Mouse (Mus musculus): ENCODE data around the gene Shc4. TPM values are rescaled to one million over a fixed set of nuclear protein-coding genes. Genes with fewer than 3 reads are reported as not detected.

The Shc4 gene
- total and polyA plus RNA-seq, 3 experiments: 0.21 to 1.1 (median 0.37) TPM

GRCm38 (mm10) chr2:125624127-125624685, 99.7 kb downstream of the Shc4 start:
- TF ChIP-seq MAZ (IDR thresholded peaks at IDR 0.05; ENCODE audit: low read depth, low read length): no peak
- no peak for TF ChIP-seq PAX5 (IDR thresholded peaks at IDR 0.05; ENCODE audit: low read length)
- TF ChIP-seq JUN (IDR thresholded peaks at IDR 0.05; ENCODE audit: insufficient read depth, low read depth, low read length): no peak
- TF ChIP-seq SIN3A (IDR thresholded peaks at IDR 0.05; ENCODE audit: low read length): peak; percentile 38; the same call in 1 of the 2 replicates
- TF ChIP-seq RCOR1 (conservative IDR thresholded peaks at IDR 0.05; ENCODE audit: low read depth, low read length): no peak
- no peak for TF ChIP-seq POLR2AphosphoS2 (IDR thresholded peaks at IDR 0.05; ENCODE audit: low read depth, low read length)
- TF ChIP-seq UBTF (IDR thresholded peaks at IDR 0.05; ENCODE audit: low read depth, low read length): no peak
- TF ChIP-seq ZNF384 (IDR thresholded peaks at IDR 0.05; ENCODE audit: low read depth, low read length): no peak
- no peak for TF ChIP-seq ZC3H11A (IDR thresholded peaks at IDR 0.05; ENCODE audit: low read depth, low read length)
- TF ChIP-seq ZKSCAN1 (IDR thresholded peaks at IDR 0.05; ENCODE audit: borderline replicate concordance, low read depth, low read length): no peak
- peak; percentile 48 for TF ChIP-seq MXI1 (IDR thresholded peaks at IDR 0.05; ENCODE audit: low read depth, low read length)
- peaks cover 6% of the 10 kb centered on the region for H3K27me3 ChIP-seq (replicated peaks)
- dilution Hi-C loops (cut with MboI; ENCODE audit: extremely low pct_ligation_motif_present, extremely low pct_unique_long_range_greater_than_20kb, low sequenced_read_pairs) (no loop called here), in situ Hi-C loops (cut with MboI; ENCODE audit: low pct_ligation_motif_present, low pct_unique_long_range_greater_than_20kb, low sequenced_read_pairs) (no loop called here)
- no peaks in the 10 kb centered on the region for H3K9me3 ChIP-seq (replicated peaks; ENCODE audit: low read length)
- peaks cover 11 to 38% of the 10 kb centered on the region in 2 experiments for H3K4me1 ChIP-seq (ENCODE audit: control insufficient read depth in 1 of 2, insufficient read depth in 2 of 2)
- peaks cover 12 to 26% of the 10 kb centered on the region in 2 experiments for H3K36me3 ChIP-seq (replicated peaks in 1 of 2; ENCODE audit: control insufficient read depth in 1 of 2, insufficient read depth in 1 of 2, low read length in 1 of 2)
- H3K9ac ChIP-seq (ENCODE audit: insufficient read depth, low read depth): peak overlapping the region; percentile 71
- peak overlapping the region; percentile 87 to 97 (median 88) for H3K4me3 ChIP-seq (replicated peaks in 1 of 3; ENCODE audit: low read depth in 2 of 3, low read length in 2 of 3, poor library complexity in 1 of 3)
- no peak overlapping the region for H3K27ac ChIP-seq (ENCODE audit: insufficient read depth, low read depth)
- H3K79me2 ChIP-seq (replicated peaks; ENCODE audit: control insufficient read depth, extremely low read depth, insufficient read depth, poor library complexity, severe bottlenecking): peaks cover 33% of the 10 kb centered on the region
- DNase-seq (ENCODE audit: extremely low read depth): peak; percentile 22
- peak overlapping the region; percentile 100 for H3K4me2 ChIP-seq (ENCODE audit: insufficient read depth, low read depth, poor library complexity, severe bottlenecking)

DNA sequence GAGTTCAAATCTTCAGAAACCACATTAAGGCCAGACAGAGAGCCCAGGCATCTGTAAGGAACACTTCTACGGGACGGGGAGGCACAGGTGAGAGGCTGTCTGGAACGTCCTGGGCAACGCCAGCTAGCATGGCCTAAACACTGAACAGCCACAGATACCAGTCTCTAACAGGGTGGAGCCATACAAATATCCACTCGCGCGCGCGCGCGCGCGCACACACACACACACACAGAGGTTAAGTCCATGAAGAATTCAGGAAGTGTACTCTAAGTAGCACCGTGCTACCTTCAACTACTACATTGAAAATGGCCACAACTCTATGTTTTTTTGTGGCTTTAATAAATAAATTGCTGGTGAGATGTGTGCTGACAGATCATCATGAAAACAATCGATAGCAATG, 100.7 kb downstream of the Shc4 start:
- in situ Hi-C loops (cut with MboI; ENCODE audit: low pct_ligation_motif_present, low pct_unique_long_range_greater_than_20kb, low sequenced_read_pairs) (no loop called here), dilution Hi-C loops (cut with MboI; ENCODE audit: extremely low pct_ligation_motif_present, extremely low pct_unique_long_range_greater_than_20kb, low sequenced_read_pairs) (no loop called here)
- Histone ChIP-seq H3K4me1 (ENCODE audit: control insufficient read depth in 1 of 2, insufficient read depth in 2 of 2) (peaks cover 11 to 38% of the 10 kb centered on the region in 2 experiments), H3K36me3 (replicated peaks in 1 of 2; ENCODE audit: control insufficient read depth in 1 of 2, insufficient read depth in 1 of 2, low read length in 1 of 2) (peaks cover 19 to 35% of the 10 kb centered on the region in 2 experiments), H3K4me2 (ENCODE audit: insufficient read depth, low read depth, poor library complexity, severe bottlenecking) (peak overlapping the region; percentile 100), H3K9ac (ENCODE audit: insufficient read depth, low read depth) (peak overlapping the region; percentile 71), H3K79me2 (replicated peaks; ENCODE audit: control insufficient read depth, extremely low read depth, insufficient read depth, poor library complexity, severe bottlenecking) (peaks cover 33% of the 10 kb centered on the region), H3K27ac (ENCODE audit: insufficient read depth, low read depth) (no peak overlapping the region), H3K27me3 (replicated peaks) (peaks cover 3% of the 10 kb centered on the region), H3K9me3 (replicated peaks; ENCODE audit: low read length) (no peaks in the 10 kb centered on the region), H3K4me3 (replicated peaks in 1 of 3; ENCODE audit: low read depth in 2 of 3, low read length in 2 of 3, poor library complexity in 1 of 3) (peak overlapping the region; percentile 87 to 97 (median 88))
- DNase-seq (ENCODE audit: extremely low read depth): peak; percentile 62
- peak; percentile 77 for TF ChIP-seq NRF1 (IDR thresholded peaks at IDR 0.05; ENCODE audit: low read depth, low read length)
- no peak for TF ChIP-seq MAZ (IDR thresholded peaks at IDR 0.05; ENCODE audit: low read depth, low read length)

All from CH12.LX (cell line).